Mouse (Mus musculus) forebrain, postnatal 0 days (tissue): Measurements from ENCODE around the gene Idua. TPM values are rescaled to one million over a fixed set of nuclear protein-coding genes. Genes with fewer than 3 reads are reported as not detected.

Experiments used
- ATAC-seq: fragments of 200-750 bp; cut with Nextera tagmentation; 2 replicates; pipeline ENCODE4 v1.8.0; 2017; ENCODE audit warnings: mild to moderate bottlenecking, moderate library complexity
- DNase-seq: peaks from one replicate; pipeline ENCODE4 v3.0.0-alpha.2; 2015
- H3K27ac ChIP-seq: fragments of 300-500 bp; sonication (generic); 2 replicates; pipeline ENCODE4 v1.5.1; 2014; ENCODE audit warnings: low read depth, mild to moderate bottlenecking, antibody characterized with exemption, low read length, moderate library complexity, mixed read lengths
- H3K27me3 ChIP-seq: fragments of 300-500 bp; sonication (generic); 2 replicates; pipeline ENCODE4 v1.6.1; 2014; ENCODE audit warnings: mild to moderate bottlenecking, low read length, mixed read lengths; ENCODE audit not compliant: insufficient read depth
- H3K36me3 ChIP-seq: fragments of 300-500 bp; sonication (generic); 2 replicates; pipeline ENCODE4 v1.6.1; 2014; ENCODE audit warnings: mild to moderate bottlenecking, moderate library complexity; ENCODE audit not compliant: insufficient read depth
- H3K4me1 ChIP-seq: fragments of 300-500 bp; sonication (generic); 2 replicates; pipeline ENCODE4 v1.6.1; 2014; ENCODE audit warnings: antibody characterized with exemption; ENCODE audit not compliant: insufficient read depth
- H3K4me2 ChIP-seq: fragments of 300-500 bp; sonication (generic); 2 replicates; pipeline ENCODE4 v1.6.1; 2014; ENCODE audit warnings: low read depth, mild to moderate bottlenecking, moderate library complexity
- H3K4me3 ChIP-seq: fragments of 300-500 bp; sonication (generic); 2 replicates; pipeline ENCODE4 v1.5.1; 2014; ENCODE audit warnings: low read depth, low read length, mixed read lengths
- H3K9ac ChIP-seq: fragments of 300-500 bp; sonication (generic); 2 replicates; pipeline ENCODE4 v1.6.1; 2014; ENCODE audit warnings: mild to moderate bottlenecking
- H3K9me3 ChIP-seq: fragments of 300-500 bp; sonication (generic); 2 replicates; pipeline ENCODE4 v1.6.1; 2016; ENCODE audit warnings: low read length
- CTCF ChIP-seq: sonication (generic); IDR thresholded peaks from 2 replicates; pipeline ENCODE4 v1.5.1; 2016; ENCODE audit warnings: antibody characterized with exemption, control low read depth, low read depth
- WGBS: fragments of 180-500 bp; shearing (Covaris S2); extraction: QIAGEN DNeasy Blood & Tissue Kit; methylation state at CpG from one replicate; pipeline ENCODE4 v1.1.7; 2014; 5-methylcytosine and 5-hydroxymethylcytosine counted together
- polyA plus RNA-seq: library from polyadenylated mRNA; unstranded; fragments of >200 nt; fragmentation: Nextera tagmentation; extraction: Ambion mirVana; gene quantifications from 2 replicates; pipeline ENCODE4 v1.2.1, GENCODE M21; 2015
- total RNA-seq: library from RNA; depleted of rRNA; stranded (reverse); fragments of >200 nt; gene quantifications from 2 replicates; pipeline ENCODE4 v1.2.3, GENCODE M21; 2014

Gene Idua
- total and polyA plus RNA-seq, 2 experiments from 2014 or later: 6.3 to 8.7 TPM

DNA sequence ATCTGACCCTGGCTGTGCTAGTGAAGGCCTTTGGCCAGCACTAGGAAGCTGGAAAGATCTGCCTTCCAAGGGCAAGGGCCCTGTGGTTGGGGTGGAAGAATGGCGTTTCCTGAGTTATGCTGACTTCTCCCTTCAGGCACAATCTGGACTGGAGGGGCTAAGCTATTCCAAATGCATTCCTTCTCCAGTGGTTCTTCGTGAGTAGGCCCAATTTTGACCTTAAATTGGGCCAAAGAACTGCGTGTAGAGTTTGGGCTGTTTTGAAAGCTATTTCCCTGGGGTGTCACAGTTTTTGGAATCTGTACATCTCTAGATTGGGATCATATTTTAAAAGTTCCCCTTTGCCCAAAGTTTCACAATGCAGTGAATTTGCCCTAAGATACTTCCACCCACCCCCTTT lies 36.4 kb downstream of the Idua start:
- Histone ChIP-seq H3K9me3 (no peaks in the 10 kb centered on the region), H3K4me1 (0 out of 2 replicates have a peak, but pooled peaks cover 2% of the 10 kb centered on the region), H3K27me3 (0 out of 2 replicates have a peak, but pooled peaks cover 8% of the 10 kb centered on the region), H3K36me3 (no peaks in the 10 kb centered on the region), H3K4me2 (no peak overlapping the region), H3K27ac (no peak overlapping the region), H3K9ac (no peak overlapping the region), H3K4me3 (no peak overlapping the region)
- ATAC-seq (no peak), DNase-seq (no peak)
- no peak for TF ChIP-seq CTCF
- 86% methylated on average over 3 of the region's 3 CpGs for WGBS

DNA sequence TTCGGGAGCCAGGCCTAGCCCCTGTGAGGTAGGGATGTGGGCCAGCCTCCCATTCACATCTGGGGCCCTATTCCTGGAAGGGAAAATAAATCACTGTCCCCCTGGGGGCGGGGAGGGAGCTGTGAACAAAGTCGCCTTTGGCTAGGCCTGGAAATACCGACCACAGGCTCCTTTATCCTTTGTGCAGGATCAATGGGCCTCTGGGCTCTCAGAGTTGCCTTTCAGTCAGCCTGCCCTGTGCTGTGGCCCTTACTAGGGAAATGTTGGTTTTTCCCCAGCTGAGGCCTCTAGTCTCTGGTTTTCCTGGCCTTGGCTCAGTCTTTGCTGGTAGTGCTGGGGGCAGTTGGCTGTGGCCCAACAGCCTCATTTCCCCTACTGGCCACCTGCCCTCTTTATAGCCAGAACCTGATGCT lies 37.2 kb downstream of the Idua start:
- peak; percentile 17 for ATAC-seq
- no peaks in the 10 kb centered on the region for H3K36me3 ChIP-seq
- H3K4me1 ChIP-seq: 0 out of 2 replicates have a peak, but pooled peaks cover 2% of the 10 kb centered on the region
- no peak for TF ChIP-seq CTCF
- no peak overlapping the region for H3K9ac ChIP-seq
- no peaks in the 10 kb centered on the region for H3K9me3 ChIP-seq
- peak; percentile 50 for DNase-seq
- 0 out of 2 replicates have a peak, but pooled peaks cover 8% of the 10 kb centered on the region for H3K27me3 ChIP-seq
- WGBS: 13% methylated on average over 4 of the region's 4 CpGs
- no peak overlapping the region for H3K27ac ChIP-seq
- H3K4me2 ChIP-seq: no peak overlapping the region
- no peak overlapping the region for H3K4me3 ChIP-seq

DNA sequence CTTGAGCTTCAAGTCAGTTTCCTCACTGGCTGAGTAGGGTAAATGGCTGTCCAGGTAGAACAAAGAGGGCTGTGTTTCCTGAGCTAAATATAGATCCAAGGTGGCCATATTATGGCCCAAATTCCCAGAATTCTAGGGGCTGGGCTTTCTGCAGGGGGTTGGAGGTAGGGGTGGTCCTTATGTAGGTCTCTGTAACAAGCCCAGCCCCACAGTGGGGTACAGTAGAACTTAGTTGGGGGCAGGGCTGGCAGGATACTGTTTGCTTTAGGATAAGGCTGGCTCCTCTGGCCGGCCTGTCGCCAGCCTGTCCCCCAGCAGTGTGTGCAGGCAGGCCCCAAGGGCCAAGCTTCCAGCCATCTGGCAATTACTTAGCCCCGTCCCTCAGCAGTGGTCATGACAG lies 40.2 kb downstream of the Idua start:
- no peak overlapping the region for H3K27ac ChIP-seq
- DNase-seq (no peak), ATAC-seq (no peak)
- H3K9ac ChIP-seq: no peak overlapping the region
- no peak for TF ChIP-seq CTCF
- no peaks in the 10 kb centered on the region for H3K4me1 ChIP-seq
- H3K9me3 ChIP-seq: no peaks in the 10 kb centered on the region
- H3K4me3 ChIP-seq: no peak overlapping the region
- no peaks in the 10 kb centered on the region for H3K36me3 ChIP-seq
- no peak overlapping the region for H3K4me2 ChIP-seq
- WGBS: 69% methylated on average over 3 of the region's 3 CpGs
- no peaks in the 10 kb centered on the region for H3K27me3 ChIP-seq

DNA sequence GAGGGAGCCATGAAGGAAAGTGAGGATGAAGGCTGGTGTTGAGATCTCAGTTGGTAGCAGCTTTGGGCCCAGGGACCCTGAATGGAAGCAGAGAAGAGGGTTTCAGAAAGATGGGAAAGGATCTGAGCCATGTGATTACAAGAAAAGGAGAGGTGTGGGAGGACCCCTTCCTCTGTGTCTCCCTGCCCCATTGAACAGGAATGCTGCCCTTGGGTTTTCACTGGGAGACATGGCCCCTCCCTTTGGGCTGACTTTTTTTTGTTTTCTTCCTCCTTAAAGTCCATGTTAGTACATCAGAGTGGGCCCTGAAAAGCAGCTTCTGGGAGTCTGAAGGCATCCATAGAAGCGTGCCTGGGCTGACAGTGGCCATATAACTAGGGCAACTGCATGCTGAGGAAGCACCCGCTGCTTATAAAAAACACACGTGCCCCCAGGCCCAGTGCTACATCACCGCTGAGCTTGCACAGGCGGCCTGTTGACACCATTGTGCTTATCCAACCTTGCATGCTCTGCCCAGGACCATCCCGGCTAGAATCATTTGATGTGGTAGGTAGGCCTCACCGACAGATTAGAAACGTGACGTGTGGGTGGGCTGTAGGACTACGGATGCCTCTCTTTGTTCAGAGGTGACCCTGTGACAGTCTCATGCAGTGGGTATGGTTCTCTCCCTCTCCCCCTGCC lies 41.4 kb downstream of the Idua start:
- H3K4me2 ChIP-seq: no peak overlapping the region
- no peaks in the 10 kb centered on the region; the same call in 1 of the 2 replicates for H3K36me3 ChIP-seq
- no peak for ATAC-seq
- no peak for TF ChIP-seq CTCF
- H3K4me1 ChIP-seq: no peaks in the 10 kb centered on the region
- no peak overlapping the region for H3K9ac ChIP-seq
- no peak overlapping the region for H3K4me3 ChIP-seq
- no peak for DNase-seq
- no peaks in the 10 kb centered on the region for H3K9me3 ChIP-seq
- H3K27ac ChIP-seq: no peak overlapping the region
- 73% methylated on average over 10 of the region's 10 CpGs for WGBS
- no peaks in the 10 kb centered on the region for H3K27me3 ChIP-seq

DNA sequence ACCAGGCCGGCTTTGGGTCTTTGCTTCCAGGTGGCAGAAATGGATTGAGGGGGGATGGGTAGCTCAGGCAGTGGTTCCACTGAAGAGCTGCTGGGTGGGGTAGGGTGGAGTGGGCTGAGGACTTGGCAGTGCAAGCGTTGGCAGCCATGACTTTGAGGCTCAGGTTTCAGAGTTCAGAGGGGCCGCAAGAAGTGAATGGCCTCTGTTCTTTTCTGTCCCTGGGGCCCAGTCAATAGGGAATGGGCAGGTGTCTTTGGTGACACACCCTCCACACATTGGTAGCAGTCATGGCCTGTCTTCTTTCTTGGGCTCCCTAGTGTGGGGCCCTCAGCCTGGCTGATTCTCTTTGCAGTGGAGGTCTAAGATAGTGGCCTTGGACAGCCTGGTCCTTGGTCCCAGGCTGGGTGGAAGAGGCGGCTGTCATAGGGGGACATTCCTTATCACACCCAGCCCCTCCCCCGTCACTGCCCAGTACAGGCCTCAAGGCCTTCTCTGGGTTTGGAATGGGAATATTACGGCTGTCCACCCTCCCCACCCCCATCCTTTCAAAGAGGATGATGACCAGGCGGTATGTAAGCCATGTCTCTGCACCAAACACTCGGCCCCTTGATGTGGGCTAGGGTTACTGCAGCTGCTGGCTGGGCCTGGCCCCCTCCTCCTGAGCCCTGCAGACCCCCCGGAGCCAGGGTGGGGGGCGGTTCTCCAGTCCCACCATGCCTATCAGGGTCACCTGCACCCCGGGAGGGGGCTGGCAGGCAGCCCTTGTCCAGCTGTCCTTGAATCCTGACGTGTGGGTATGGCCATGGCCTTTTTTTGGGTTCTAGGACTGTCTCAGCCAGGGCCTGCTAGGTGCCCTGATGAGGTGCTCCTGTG lies 43.9 kb downstream of the Idua start:
- Histone ChIP-seq H3K4me2 (no peak overlapping the region), H3K4me3 (no peak overlapping the region), H3K36me3 (no peaks in the 10 kb centered on the region; the same call in 1 of the 2 replicates), H3K9ac (no peak overlapping the region), H3K27me3 (no peaks in the 10 kb centered on the region), H3K9me3 (no peaks in the 10 kb centered on the region), H3K27ac (no peak overlapping the region), H3K4me1 (no peaks in the 10 kb centered on the region)
- DNase-seq (no peak), ATAC-seq (no peak)
- TF ChIP-seq CTCF: no peak
- 89% methylated on average over 12 of the region's 12 CpGs for WGBS

DNA sequence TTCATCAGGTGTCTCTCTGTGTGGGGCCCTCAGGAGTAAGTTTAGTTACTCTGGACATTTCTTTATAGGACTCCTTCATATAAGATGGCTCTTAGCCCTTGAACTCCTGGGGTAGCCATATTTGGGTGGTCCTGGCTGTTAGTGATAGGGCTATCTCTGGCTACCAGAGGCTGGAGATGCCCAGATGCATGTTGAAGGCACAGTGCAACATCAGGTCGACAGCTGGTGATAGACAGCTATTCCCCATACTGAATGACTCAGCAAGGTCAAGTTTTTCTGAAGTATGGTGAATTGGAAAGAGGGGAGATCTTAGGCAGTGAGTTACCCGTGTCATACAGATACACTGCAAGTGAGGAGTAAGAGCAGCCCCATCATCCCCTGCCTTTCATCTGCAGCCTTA lies 47.6 kb downstream of the Idua start:
- DNase-seq (no peak), ATAC-seq (no peak)
- Histone ChIP-seq H3K4me1 (no peaks in the 10 kb centered on the region), H3K4me2 (no peak overlapping the region), H3K27me3 (no peaks in the 10 kb centered on the region), H3K4me3 (no peak overlapping the region), H3K36me3 (no peaks in the 10 kb centered on the region; the same call in 1 of the 2 replicates), H3K9me3 (no peaks in the 10 kb centered on the region), H3K27ac (no peak overlapping the region), H3K9ac (no peak overlapping the region)
- 96% methylated on average over 2 of the region's 2 CpGs for WGBS
- TF ChIP-seq CTCF: no peak

DNA sequence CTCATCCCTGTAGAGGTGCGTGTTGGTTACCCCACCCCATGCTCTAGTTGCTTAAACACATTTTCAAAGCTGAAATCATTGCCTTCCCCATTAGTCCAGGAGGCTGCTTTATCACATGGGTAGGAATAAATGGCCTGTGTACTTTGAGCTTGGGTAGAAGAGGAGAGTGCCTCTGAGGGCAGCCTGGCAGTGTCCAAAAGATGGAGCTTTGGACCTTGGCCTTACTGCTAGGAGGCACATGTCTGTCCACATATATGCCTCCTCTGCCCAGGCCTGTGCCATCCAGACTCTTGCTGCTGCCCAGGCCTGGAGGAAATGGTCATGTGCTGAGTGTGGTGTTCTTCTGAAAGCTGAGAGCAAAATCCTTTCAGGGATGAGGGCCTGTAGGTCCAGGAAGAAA lies 48.3 kb downstream of the Idua start:
- no peaks in the 10 kb centered on the region for H3K9me3 ChIP-seq
- no peak overlapping the region for H3K27ac ChIP-seq
- TF ChIP-seq CTCF: no peak
- no peak for DNase-seq
- ATAC-seq: no peak
- H3K4me2 ChIP-seq: no peak overlapping the region
- no peak overlapping the region for H3K4me3 ChIP-seq
- no peaks in the 10 kb centered on the region for H3K27me3 ChIP-seq
- H3K9ac ChIP-seq: no peak overlapping the region
- H3K4me1 ChIP-seq: no peaks in the 10 kb centered on the region
- 92% methylated on average over 1 of the region's 1 CpGs for WGBS
- H3K36me3 ChIP-seq: no peaks in the 10 kb centered on the region; the same call in 1 of the 2 replicates
